Mouse (Mus musculus): ENCODE data around the gene Dip2c. TPM values are rescaled to one million over a fixed set of nuclear protein-coding genes. Genes with fewer than 3 reads are reported as not detected.

Dip2c gene
- polyA plus RNA-seq, 1 experiment = 8.4 TPM

DNA sequence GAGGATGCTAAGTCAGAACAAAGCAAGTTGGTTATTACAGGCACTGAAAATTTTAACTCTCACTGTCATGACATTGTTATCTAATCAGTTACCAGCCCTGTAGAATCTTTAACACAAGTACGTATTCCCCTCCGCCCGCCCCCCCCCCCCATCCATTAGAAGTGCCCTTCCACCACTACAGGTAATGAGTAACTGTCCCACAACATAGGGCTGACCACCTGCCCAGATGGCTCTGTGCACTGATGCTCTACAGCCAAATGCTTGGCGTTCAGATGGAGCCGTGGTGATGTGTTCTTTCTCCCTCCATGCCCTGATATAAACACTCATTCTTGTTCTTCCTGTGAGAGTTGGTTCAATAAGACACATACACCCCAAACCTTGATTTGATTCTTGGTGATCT is 10.8 kb upstream of the Dip2c start:
- H3K36me3 ChIP-seq (ENCODE audit: control insufficient read depth, insufficient read depth, low read length, poor library complexity, severe bottlenecking) = no peaks in the 10 kb centered on the region
- no peak overlapping the region for H3K4me3 ChIP-seq (ENCODE audit: low read depth, low read length)
- no peak overlapping the region for H3K9ac ChIP-seq (ENCODE audit: low read depth, poor library complexity, severe bottlenecking)
- H3K27ac ChIP-seq (ENCODE audit: insufficient read depth, low read length) = no peak overlapping the region
- no peaks in the 10 kb centered on the region for H3K27me3 ChIP-seq (ENCODE audit: control insufficient read depth, insufficient read depth, low read length, poor library complexity, severe bottlenecking)
- no peaks in the 10 kb centered on the region for H3K9me3 ChIP-seq (replicated peaks; ENCODE audit: control insufficient read depth, insufficient read depth, low read length, poor library complexity, severe bottlenecking)
- TF ChIP-seq POLR2A (IDR thresholded peaks at IDR 0.05; ENCODE audit: insufficient read depth, low read length) = no peak
- TF ChIP-seq EP300 (IDR thresholded peaks at IDR 0.05; ENCODE audit: insufficient read depth, low read depth, low read length) = no peak
- no peak for TF ChIP-seq CTCF (IDR thresholded peaks at IDR 0.05; ENCODE audit: low read depth, low read length)
- no peaks in the 10 kb centered on the region for H3K4me1 ChIP-seq (ENCODE audit: control insufficient read depth, insufficient read depth, low read length)

- Histone ChIP-seq H3K36me3 (ENCODE audit: control insufficient read depth, insufficient read depth, low read length, poor library complexity, severe bottlenecking) (no peaks in the 10 kb centered on the region), H3K4me1 (ENCODE audit: control insufficient read depth, insufficient read depth, low read length) (no peaks in the 10 kb centered on the region), H3K27me3 (ENCODE audit: control insufficient read depth, insufficient read depth, low read length, poor library complexity, severe bottlenecking) (no peaks in the 10 kb centered on the region), H3K4me3 (ENCODE audit: low read depth, low read length) (peak overlapping the region; percentile 91), H3K9ac (ENCODE audit: low read depth, poor library complexity, severe bottlenecking) (peak overlapping the region; percentile 97), H3K27ac (ENCODE audit: insufficient read depth, low read length) (no peak overlapping the region), H3K9me3 (replicated peaks; ENCODE audit: control insufficient read depth, insufficient read depth, low read length, poor library complexity, severe bottlenecking) (no peaks in the 10 kb centered on the region)
- no peak for TF ChIP-seq CTCF (IDR thresholded peaks at IDR 0.05; ENCODE audit: low read depth, low read length)
- no peak for TF ChIP-seq POLR2A (IDR thresholded peaks at IDR 0.05; ENCODE audit: insufficient read depth, low read length)
- TF ChIP-seq EP300 (IDR thresholded peaks at IDR 0.05; ENCODE audit: insufficient read depth, low read depth, low read length) = no peak
Measured at GRCm38 (mm10) chr13:9276856-9277620, 710 bp downstream of the Dip2c start.

- H3K4me3 ChIP-seq (ENCODE audit: low read depth, low read length) = peak overlapping the region; percentile 91
- H3K9ac ChIP-seq (ENCODE audit: low read depth, poor library complexity, severe bottlenecking) = peak overlapping the region; percentile 16; the same call in 1 of the 2 replicates
- TF ChIP-seq CTCF (IDR thresholded peaks at IDR 0.05; ENCODE audit: low read depth, low read length) (no peak), POLR2A (IDR thresholded peaks at IDR 0.05; ENCODE audit: insufficient read depth, low read length) (no peak), EP300 (IDR thresholded peaks at IDR 0.05; ENCODE audit: insufficient read depth, low read depth, low read length) (no peak)
- H3K27me3 ChIP-seq (ENCODE audit: control insufficient read depth, insufficient read depth, low read length, poor library complexity, severe bottlenecking) = no peaks in the 10 kb centered on the region
- H3K36me3 ChIP-seq (ENCODE audit: control insufficient read depth, insufficient read depth, low read length, poor library complexity, severe bottlenecking) = no peaks in the 10 kb centered on the region
- no peaks in the 10 kb centered on the region for H3K9me3 ChIP-seq (replicated peaks; ENCODE audit: control insufficient read depth, insufficient read depth, low read length, poor library complexity, severe bottlenecking)
- H3K4me1 ChIP-seq (ENCODE audit: control insufficient read depth, insufficient read depth, low read length) = no peaks in the 10 kb centered on the region
- no peak overlapping the region for H3K27ac ChIP-seq (ENCODE audit: insufficient read depth, low read length)
Measured at GRCm38 (mm10) chr13:9277621-9277960, 1.3 kb downstream of the Dip2c start.

DNA sequence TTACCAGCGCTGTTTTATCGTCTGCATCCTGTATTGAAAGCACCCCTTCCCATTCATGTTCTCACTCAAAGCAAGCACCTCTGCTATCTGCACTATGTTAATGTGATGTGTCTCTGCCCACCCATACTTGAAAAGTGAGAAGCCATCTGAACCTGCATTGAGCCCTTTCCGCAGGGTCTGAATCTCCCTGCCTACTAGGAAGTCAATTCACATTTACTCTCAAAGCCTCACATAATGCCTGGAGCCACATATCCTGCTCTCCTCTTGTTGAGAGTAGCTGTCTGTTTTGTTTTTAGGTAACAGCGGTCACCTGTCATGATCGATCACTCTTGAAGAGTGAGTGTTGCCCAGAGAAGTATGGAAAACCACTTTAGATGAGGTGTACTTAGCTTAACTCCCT is 2.3 kb downstream of the Dip2c start:
- Histone ChIP-seq H3K4me3 (ENCODE audit: low read depth, low read length) (no peak overlapping the region), H3K9ac (ENCODE audit: low read depth, poor library complexity, severe bottlenecking) (no peak overlapping the region), H3K27ac (ENCODE audit: insufficient read depth, low read length) (no peak overlapping the region), H3K36me3 (ENCODE audit: control insufficient read depth, insufficient read depth, low read length, poor library complexity, severe bottlenecking) (no peaks in the 10 kb centered on the region), H3K9me3 (replicated peaks; ENCODE audit: control insufficient read depth, insufficient read depth, low read length, poor library complexity, severe bottlenecking) (no peaks in the 10 kb centered on the region), H3K27me3 (ENCODE audit: control insufficient read depth, insufficient read depth, low read length, poor library complexity, severe bottlenecking) (no peaks in the 10 kb centered on the region), H3K4me1 (ENCODE audit: control insufficient read depth, insufficient read depth, low read length) (no peaks in the 10 kb centered on the region)
- TF ChIP-seq EP300 (IDR thresholded peaks at IDR 0.05; ENCODE audit: insufficient read depth, low read depth, low read length) (no peak), CTCF (IDR thresholded peaks at IDR 0.05; ENCODE audit: low read depth, low read length) (no peak), POLR2A (IDR thresholded peaks at IDR 0.05; ENCODE audit: insufficient read depth, low read length) (no peak)

DNA sequence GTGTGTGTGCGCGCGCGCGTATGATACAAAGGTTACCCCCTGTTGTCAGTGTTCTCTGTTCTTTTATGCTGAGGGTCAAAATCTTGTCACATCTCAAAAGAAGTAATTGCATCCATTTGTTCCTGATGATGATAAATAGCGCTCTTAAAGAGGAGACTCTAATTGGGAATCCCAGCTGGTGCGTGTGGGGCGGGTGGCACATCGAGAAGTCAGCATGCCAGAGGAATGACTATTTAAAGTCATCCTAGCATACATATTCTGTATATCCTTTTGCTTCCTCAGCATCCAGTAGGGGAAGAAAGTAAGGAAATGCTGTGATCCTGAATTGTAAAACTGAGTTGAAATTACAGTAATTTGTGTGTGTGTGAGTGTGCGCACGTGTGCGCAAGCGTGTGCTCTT is 6.7 kb downstream of the Dip2c start:
- Histone ChIP-seq H3K4me3 (ENCODE audit: low read depth, low read length) (no peak overlapping the region), H3K9me3 (replicated peaks; ENCODE audit: control insufficient read depth, insufficient read depth, low read length, poor library complexity, severe bottlenecking) (no peaks in the 10 kb centered on the region), H3K36me3 (ENCODE audit: control insufficient read depth, insufficient read depth, low read length, poor library complexity, severe bottlenecking) (no peaks in the 10 kb centered on the region), H3K27ac (ENCODE audit: insufficient read depth, low read length) (no peak overlapping the region), H3K27me3 (ENCODE audit: control insufficient read depth, insufficient read depth, low read length, poor library complexity, severe bottlenecking) (no peaks in the 10 kb centered on the region), H3K4me1 (ENCODE audit: control insufficient read depth, insufficient read depth, low read length) (no peaks in the 10 kb centered on the region), H3K9ac (ENCODE audit: low read depth, poor library complexity, severe bottlenecking) (no peak overlapping the region)
- TF ChIP-seq POLR2A (IDR thresholded peaks at IDR 0.05; ENCODE audit: insufficient read depth, low read length) = no peak
- no peak for TF ChIP-seq EP300 (IDR thresholded peaks at IDR 0.05; ENCODE audit: insufficient read depth, low read depth, low read length)
- TF ChIP-seq CTCF (IDR thresholded peaks at IDR 0.05; ENCODE audit: low read depth, low read length) = no peak

GRCm38 (mm10) chr13:9289916-9290315 is 13.6 kb downstream of the Dip2c start:
- Histone ChIP-seq H3K4me3 (ENCODE audit: low read depth, low read length) (no peak overlapping the region), H3K9ac (ENCODE audit: low read depth, poor library complexity, severe bottlenecking) (no peak overlapping the region), H3K9me3 (replicated peaks; ENCODE audit: control insufficient read depth, insufficient read depth, low read length, poor library complexity, severe bottlenecking) (no peaks in the 10 kb centered on the region), H3K27ac (ENCODE audit: insufficient read depth, low read length) (no peak overlapping the region), H3K36me3 (ENCODE audit: control insufficient read depth, insufficient read depth, low read length, poor library complexity, severe bottlenecking) (no peaks in the 10 kb centered on the region), H3K4me1 (ENCODE audit: control insufficient read depth, insufficient read depth, low read length) (no peaks in the 10 kb centered on the region), H3K27me3 (ENCODE audit: control insufficient read depth, insufficient read depth, low read length, poor library complexity, severe bottlenecking) (no peaks in the 10 kb centered on the region)
- TF ChIP-seq EP300 (IDR thresholded peaks at IDR 0.05; ENCODE audit: insufficient read depth, low read depth, low read length) = no peak
